Mouse (Mus musculus) bone marrow macrophage, adult 2 months (primary cell): ENCODE measurements around the gene Svs3b. TPM values are rescaled to one million over a fixed set of nuclear protein-coding genes. Genes with fewer than 3 reads are reported as not detected.

Experiments
- polyA plus RNA-seq: library from polyadenylated mRNA; stranded (reverse); fragments of >200 nt; gene quantifications from 2 replicates; pipeline ENCODE4 v1.2.4, GENCODE M21; 2012; ENCODE audit not compliant: missing spikeins, insufficient read depth, insufficient read length

Svs3b gene
- polyA plus RNA-seq, 1 experiment, result not detected

Other genes with a start within 250 kb of the Svs3b start
- gene Pabpc1l, start 231.2 kb downstream of the Svs3b start, polyA plus RNA-seq, result 2.5 and 3.2 TPM in 2 replicates
- gene Stk4, start 186.3 kb downstream of the Svs3b start, polyA plus RNA-seq, result 69.9 and 82.6 TPM in 2 replicates
- 60.6 and 63.8 TPM in 2 replicates for gene Tomm34, start 185.5 kb downstream of the Svs3b start, polyA plus RNA-seq
- gene Kcns1, start 85.5 kb downstream of the Svs3b start, polyA plus RNA-seq, result not detected in 2 replicates
- not detected in 2 replicates for gene Wfdc5, start 73.9 kb downstream of the Svs3b start, polyA plus RNA-seq
- gene Wfdc12, start 66.0 kb downstream of the Svs3b start, polyA plus RNA-seq, result not detected in 2 replicates
- not detected in 2 replicates for gene Wfdc15a, start 56.5 kb downstream of the Svs3b start, polyA plus RNA-seq
- gene Wfdc15b, start 35.0 kb downstream of the Svs3b start, polyA plus RNA-seq, result not detected in 2 replicates
- gene Svs2, start 18.2 kb downstream of the Svs3b start, polyA plus RNA-seq, result not detected in 2 replicates
- gene Svs4, start 21.8 kb upstream of the Svs3b start, polyA plus RNA-seq, result not detected in 2 replicates
- not detected in 2 replicates for gene Svs3a, start 32.6 kb upstream of the Svs3b start, polyA plus RNA-seq
- gene Svs6, start 60.1 kb upstream of the Svs3b start, polyA plus RNA-seq, result not detected in 2 replicates
- gene Svs5, start 76.1 kb upstream of the Svs3b start, polyA plus RNA-seq, result not detected in 2 replicates
- gene Slpi, start 132.5 kb upstream of the Svs3b start, polyA plus RNA-seq, result 2.1 and 2.3 TPM in 2 replicates
- gene Rbpjl, start 146.5 kb upstream of the Svs3b start, polyA plus RNA-seq, result not detected in 2 replicates
- not detected in 2 replicates for gene Matn4, start 148.5 kb upstream of the Svs3b start, polyA plus RNA-seq
- 125 and 132 TPM in 2 replicates for gene Sdc4, start 187.2 kb upstream of the Svs3b start, polyA plus RNA-seq
- 33.3 and 33.9 TPM in 2 replicates for gene Sys1, start 200.3 kb upstream of the Svs3b start, polyA plus RNA-seq
- not detected in 2 replicates for gene Gm20458, start 204.3 kb upstream of the Svs3b start, polyA plus RNA-seq
- gene Trp53tg5, start 217.1 kb upstream of the Svs3b start, polyA plus RNA-seq, result not detected in 2 replicates
- 67.6 and 75.8 TPM in 2 replicates for gene Dbndd2, start 229.5 kb upstream of the Svs3b start, polyA plus RNA-seq
- gene Pigt, start 240.9 kb upstream of the Svs3b start, polyA plus RNA-seq, result 58.5 and 80.9 TPM in 2 replicates